Mouse (Mus musculus) ES-Bruce4 (cell line): Measurements from ENCODE around the gene Tnfrsf25.

ENCODE experiments used
- CTCF ChIP-seq: IDR thresholded peaks from one replicate; pipeline ENCODE4 v1.8.1; 2011; ENCODE audit warnings: low read depth, low read length
- EP300 ChIP-seq: IDR thresholded peaks from 2 replicates; pipeline ENCODE4 v1.6.1; 2011; ENCODE audit warnings: low read depth, low read length; ENCODE audit not compliant: insufficient read depth
- POLR2A ChIP-seq: IDR thresholded peaks from one replicate; pipeline ENCODE4 v1.8.1; 2011; ENCODE audit warnings: low read length; ENCODE audit not compliant: insufficient read depth

DNA sequence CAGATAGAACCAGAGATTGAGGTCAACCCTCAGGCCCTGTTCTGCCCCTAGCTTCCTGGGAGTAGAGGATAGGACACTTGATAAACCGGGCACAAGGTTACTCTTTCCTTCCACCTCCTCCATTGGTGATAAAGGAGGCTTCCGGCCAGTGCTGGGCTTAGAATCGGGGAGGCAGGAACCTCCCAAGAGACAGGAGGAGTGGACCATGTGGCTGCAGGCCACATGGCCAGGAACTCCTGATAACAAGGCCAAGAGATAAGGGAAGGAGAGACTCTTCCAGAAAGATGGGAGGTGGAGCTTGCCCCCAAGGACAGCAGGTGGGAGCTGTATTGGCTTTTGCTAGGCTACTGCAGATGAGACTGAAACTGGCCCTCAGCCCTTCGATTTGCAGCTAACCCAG, 34.8 kb downstream of the Tnfrsf25 start:
- no peak for TF ChIP-seq POLR2A
- TF ChIP-seq CTCF, result no peak
- no peak for TF ChIP-seq EP300
